Mouse (Mus musculus) embryonic fibroblast, embryonic 13.5 days (primary cell): ENCODE measurements around the gene Umad1. TPM values are rescaled to one million over a fixed set of nuclear protein-coding genes. Genes with fewer than 3 reads are reported as not detected.
"Not testable (repeated sequence)": the region's sequence is repeated elsewhere in the genome, so short reads cannot be mapped to it uniquely, and the experiment has no call there.

Experiments
- H3K27ac ChIP-seq: 2 replicates; pipeline ENCODE4 v1.5.1; 2012; ENCODE audit warnings: low read length, control low read depth, inconsistent platforms; ENCODE audit not compliant: insufficient read depth
- H3K4me1 ChIP-seq: 2 replicates; pipeline ENCODE4 v1.6.1; 2011; ENCODE audit warnings: low read length; ENCODE audit not compliant: control insufficient read depth, insufficient read depth
- H3K4me3 ChIP-seq: 2 replicates; pipeline ENCODE4 v1.5.1; 2011; ENCODE audit warnings: mild to moderate bottlenecking, control low read depth, low read length; ENCODE audit not compliant: insufficient read depth
- CTCF ChIP-seq: IDR thresholded peaks from 2 replicates; pipeline ENCODE4 v1.5.1; 2011; ENCODE audit warnings: mild to moderate bottlenecking, control low read depth, low read length, moderate library complexity, borderline replicate concordance; ENCODE audit not compliant: insufficient read depth
- POLR2A ChIP-seq: IDR thresholded peaks from 2 replicates; pipeline ENCODE4 v1.6.1; 2011; ENCODE audit warnings: low read depth, mild to moderate bottlenecking, control low read depth, low read length, moderate library complexity
- polyA plus RNA-seq: library from polyadenylated mRNA; stranded (reverse); fragments of >200 nt; gene quantifications from 2 replicates; pipeline ENCODE4 v1.2.4, GENCODE M21; 2011; ENCODE audit warnings: low read depth; ENCODE audit not compliant: missing spikeins, insufficient read length

The Umad1 gene
- polyA plus RNA-seq, 1 experiment: 10.0 TPM

DNA sequence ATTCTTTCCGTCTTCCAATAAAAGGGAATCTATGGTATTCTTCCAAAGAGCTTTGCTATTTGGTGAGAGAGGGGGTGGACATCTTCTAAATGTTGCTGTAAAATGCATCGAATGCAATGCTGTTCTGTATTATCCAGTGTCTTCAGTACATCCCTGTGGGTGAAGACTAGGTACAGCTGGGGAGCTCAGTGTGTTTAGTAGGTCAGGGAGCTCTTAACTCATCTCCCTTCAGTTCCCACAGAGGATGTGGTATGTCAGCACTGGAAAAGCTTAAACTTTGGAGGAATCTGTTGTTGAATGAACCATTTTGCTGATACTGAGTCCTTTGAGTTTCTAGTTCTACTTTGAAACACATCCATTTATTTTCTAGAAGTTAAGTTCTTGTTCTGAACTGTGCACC, 53.5 kb downstream of the Umad1 start:
- no peak overlapping the region for H3K4me3 ChIP-seq
- no peaks in the 10 kb centered on the region for H3K4me1 ChIP-seq
- no peak for TF ChIP-seq POLR2A
- TF ChIP-seq CTCF: no peak
- H3K27ac ChIP-seq: no peak overlapping the region

GRCm38 (mm10) chr6:8316201-8316600, 57.1 kb downstream of the Umad1 start:
- no peak overlapping the region for H3K4me3 ChIP-seq
- TF ChIP-seq CTCF: no peak
- no peak for TF ChIP-seq POLR2A
- no peak overlapping the region for H3K27ac ChIP-seq
- no peaks in the 10 kb centered on the region for H3K4me1 ChIP-seq

DNA sequence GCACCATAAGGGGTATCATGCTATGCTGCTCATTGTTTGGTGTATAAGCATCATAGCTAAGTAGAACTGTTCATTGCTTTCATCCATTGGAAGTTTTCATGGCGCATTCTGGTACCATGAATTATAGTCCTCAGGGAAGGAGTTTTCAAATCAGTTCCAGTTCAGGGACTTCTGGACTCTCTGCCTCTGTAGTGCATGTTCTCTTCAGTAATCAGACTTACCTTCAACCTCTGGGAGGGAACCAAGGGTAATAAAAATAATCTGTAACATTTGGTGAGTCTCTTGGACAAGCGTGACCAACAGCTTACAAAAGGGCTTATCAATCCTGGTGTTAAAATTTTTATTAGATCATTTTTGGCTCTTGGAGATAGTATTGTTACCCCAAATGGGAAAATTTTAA, 60.5 kb downstream of the Umad1 start:
- TF ChIP-seq CTCF (no peak), POLR2A (no peak)
- no peak overlapping the region for H3K27ac ChIP-seq

DNA sequence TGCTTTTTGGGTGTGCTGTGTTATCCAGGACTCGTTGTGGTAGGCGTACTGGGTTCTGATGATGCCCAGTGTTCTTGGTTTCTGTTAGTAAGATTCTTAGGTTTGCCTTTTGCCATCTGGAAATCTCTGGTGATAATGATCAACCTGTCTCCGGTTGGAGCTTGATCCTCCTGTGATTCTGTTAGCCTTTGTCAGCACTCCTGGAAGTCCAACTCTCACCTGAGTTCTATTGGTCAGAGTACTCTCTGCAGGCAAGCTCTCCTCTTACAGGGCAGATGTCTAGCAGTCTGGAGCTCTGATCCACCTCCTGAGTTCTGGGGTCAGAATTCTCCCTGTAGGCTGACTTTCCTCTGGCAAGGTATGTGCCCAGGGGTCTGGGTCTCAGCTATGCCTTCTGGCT, 72.4 kb downstream of the Umad1 start:
- H3K4me3 ChIP-seq, H3K4me1 ChIP-seq, H3K27ac ChIP-seq: not testable (repeated sequence)

More for the DNA sequence above, 60.5 kb downstream of the Umad1 start:
- Histone ChIP-seq H3K4me3 (no peak overlapping the region), H3K4me1 (no peaks in the 10 kb centered on the region)

DNA sequence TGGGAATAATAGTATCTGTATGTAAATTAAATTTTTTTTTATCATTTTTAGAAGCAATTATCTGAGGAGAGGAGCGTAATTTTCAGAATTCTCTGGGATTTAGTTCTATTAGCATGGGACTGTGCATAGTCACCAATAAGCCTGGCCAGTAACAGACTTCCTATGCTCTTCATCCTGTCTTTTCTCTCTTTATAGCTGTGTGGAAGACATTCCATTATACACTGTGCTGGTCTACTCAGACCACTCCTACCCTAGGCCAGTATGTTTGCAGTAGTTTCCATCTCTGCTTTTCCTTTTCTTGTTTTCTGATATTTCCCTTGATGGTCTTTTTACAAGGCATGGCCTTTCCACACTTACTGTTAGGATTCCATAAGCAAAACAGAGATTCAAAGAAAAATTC, 74.3 kb downstream of the Umad1 start:
- Histone ChIP-seq H3K4me1 (no peaks in the 10 kb centered on the region), H3K27ac (no peak overlapping the region), H3K4me3 (no peak overlapping the region)
- TF ChIP-seq CTCF (no peak), POLR2A (no peak)

- Histone ChIP-seq H3K4me3 (no peak overlapping the region), H3K27ac (no peak overlapping the region; the same call in 1 of the 2 replicates), H3K4me1 (peaks cover 5% of the 10 kb centered on the region)
- TF ChIP-seq CTCF (no peak), POLR2A (no peak)
These were observed 77.7 kb downstream of the Umad1 start for GRCm38 (mm10) chr6:8336487-8337390.

DNA sequence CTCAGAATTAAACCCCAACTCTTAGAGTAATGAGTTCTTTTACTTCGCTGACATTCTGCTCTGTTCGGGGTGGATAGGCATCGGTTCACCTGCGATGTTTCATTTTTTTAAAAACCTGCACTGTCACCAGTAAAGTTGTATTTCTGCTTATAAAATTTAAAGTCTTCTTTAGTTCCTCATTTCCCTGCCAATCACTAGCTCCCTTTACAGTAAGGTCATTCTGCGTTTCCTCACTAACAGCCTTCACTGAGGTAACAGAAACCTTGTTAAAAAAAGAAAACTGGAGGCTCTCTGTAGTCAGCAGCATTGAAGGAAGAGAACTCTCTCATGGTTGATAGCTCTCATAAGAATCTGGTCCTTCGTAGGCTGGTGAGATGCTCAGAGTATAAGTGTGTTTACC, 80.4 kb downstream of the Umad1 start:
- H3K27ac ChIP-seq: peak overlapping the region; percentile 71; the same call in 1 of the 2 replicates
- TF ChIP-seq CTCF (no peak), POLR2A (no peak)
- H3K4me1 ChIP-seq: peaks cover 7% of the 10 kb centered on the region
- H3K4me3 ChIP-seq: no peak overlapping the region

DNA sequence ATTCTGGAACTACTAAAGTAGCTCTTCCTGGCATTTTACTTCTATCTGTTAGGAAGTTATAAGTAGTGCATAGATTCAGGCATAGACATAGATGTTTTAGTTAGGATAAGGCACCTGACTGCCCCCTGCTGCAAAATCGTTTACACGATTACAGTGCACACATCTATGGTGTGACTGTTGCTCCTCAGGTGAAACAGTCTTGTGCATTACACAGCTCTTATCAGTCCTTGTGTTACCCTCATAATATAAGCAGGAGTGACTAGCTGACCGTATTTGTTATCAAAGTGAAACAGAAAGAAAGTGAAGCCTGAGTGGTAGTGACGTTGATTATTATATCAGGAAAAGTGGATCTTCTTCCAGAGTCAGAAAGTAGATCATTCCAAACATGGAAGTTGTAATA, 84.2 kb downstream of the Umad1 start:
- no peak for TF ChIP-seq POLR2A
- no peak for TF ChIP-seq CTCF
- Histone ChIP-seq H3K4me3 (no peak overlapping the region), H3K4me1 (peaks cover 16% of the 10 kb centered on the region), H3K27ac (no peak overlapping the region)

- TF ChIP-seq POLR2A (no peak), CTCF (no peak)
- H3K4me1 ChIP-seq: peaks cover 15% of the 10 kb centered on the region
- H3K27ac ChIP-seq: peak overlapping the region; percentile 39; the same call in 1 of the 2 replicates
- H3K4me3 ChIP-seq: no peak overlapping the region
These were observed 86.2 kb downstream of the Umad1 start for GRCm38 (mm10) chr6:8345219-8345856.

DNA sequence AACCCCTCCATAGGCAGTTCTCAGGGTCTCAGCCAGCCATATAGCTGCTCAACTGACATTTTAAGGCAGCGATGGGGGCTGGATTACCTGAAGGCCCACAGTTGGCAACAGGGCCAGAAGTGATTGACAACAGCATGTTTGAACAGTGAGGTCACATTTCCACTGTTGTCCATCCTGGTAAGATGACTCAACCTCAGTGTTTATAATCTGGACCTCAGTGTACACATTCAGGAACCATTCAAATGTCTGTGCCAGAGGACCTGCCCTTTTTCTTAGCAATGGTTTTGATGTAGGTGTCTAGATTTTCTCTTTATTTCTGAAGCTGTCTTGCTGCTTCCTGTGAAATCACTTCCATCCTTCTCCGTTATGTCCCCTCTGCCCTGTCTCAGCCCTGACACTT, 88.1 kb downstream of the Umad1 start:
- no peak for TF ChIP-seq CTCF
- TF ChIP-seq POLR2A: no peak
- H3K4me1 ChIP-seq: peaks cover 24% of the 10 kb centered on the region
- no peak overlapping the region for H3K27ac ChIP-seq
- no peak overlapping the region for H3K4me3 ChIP-seq
